In genomic region chr2:90573640-90574526, GRCm38 (mm10) we compare ENCODE assay signal across 7 mouse cellular contexts. TPM values are rescaled to one million over a fixed set of nuclear protein-coding genes. Genes with fewer than 3 reads are reported as not detected.
DNase-seq lines count a peak whose midpoint lies in the region; ATAC-seq lines count a peak whose summit lies in the region.

No protein-coding gene starts in this region.

- ATAC-seq in midbrain, embryonic 11.5 days (ENCODE audit: low FRiP score), result no peak
- no peak for ATAC-seq in midbrain, embryonic 13.5 days
- no peak for ATAC-seq in embryonic facial prominence, embryonic 11.5 days (replicated peaks; ENCODE audit: insufficient number of reproducible peaks, low FRiP score, low TSS enrichment, low read depth)
- ATAC-seq in hindbrain, embryonic 15.5 days (ENCODE audit: low FRiP score, low read depth), result no peak
- no peak for ATAC-seq in erythroid progenitor cell, adult 5-6 weeks (replicated peaks; ENCODE audit: low FRiP score, poor library complexity, severe bottlenecking)

- no peaks in the 10 kb centered on the region for H3K36me3 ChIP-seq in midbrain, embryonic 11.5 days (ENCODE audit: control insufficient read depth, insufficient read depth, low read length)
- H3K36me3 ChIP-seq in midbrain, embryonic 13.5 days, result no peaks in the 10 kb centered on the region
- H3K36me3 ChIP-seq in embryonic facial prominence, embryonic 11.5 days (replicated peaks; ENCODE audit: control insufficient read depth, insufficient read depth, low read depth, low read length), result no peaks in the 10 kb centered on the region
- no peaks in the 10 kb centered on the region for H3K36me3 ChIP-seq in hindbrain, embryonic 15.5 days
- peaks cover 44% of the 10 kb centered on the region for H3K36me3 ChIP-seq in megakaryocyte, embryonic 14.5 days (replicated peaks; ENCODE audit: low read length)

- no peaks in the 10 kb centered on the region for H3K9me3 ChIP-seq in midbrain, embryonic 11.5 days (ENCODE audit: control insufficient read depth, low read length)
- no peaks in the 10 kb centered on the region for H3K9me3 ChIP-seq in midbrain, embryonic 13.5 days
- H3K9me3 ChIP-seq in embryonic facial prominence, embryonic 11.5 days (replicated peaks; ENCODE audit: control insufficient read depth, low read length), result no peaks in the 10 kb centered on the region
- H3K9me3 ChIP-seq in hindbrain, embryonic 15.5 days, result no peaks in the 10 kb centered on the region
- H3K9me3 ChIP-seq in megakaryocyte, embryonic 14.5 days, result no peaks in the 10 kb centered on the region

- H3K4me3 ChIP-seq in midbrain, embryonic 11.5 days (ENCODE audit: low read depth, low read length), result no peak overlapping the region
- H3K4me3 ChIP-seq in midbrain, embryonic 13.5 days (replicated peaks), result no peak overlapping the region
- no peak overlapping the region for H3K4me3 ChIP-seq in embryonic facial prominence, embryonic 11.5 days (ENCODE audit: low read depth, low read length)
- H3K4me3 ChIP-seq in hindbrain, embryonic 15.5 days, result no peak overlapping the region
- H3K4me3 ChIP-seq in megakaryocyte, embryonic 14.5 days (replicated peaks), result peak overlapping the region; percentile 91

- H3K4me2 ChIP-seq in midbrain, embryonic 11.5 days, result no peak overlapping the region
- H3K4me2 ChIP-seq in midbrain, embryonic 13.5 days (replicated peaks), result no peak overlapping the region
- peak overlapping the region; percentile 19; the same call in 1 of the 2 replicates for H3K4me2 ChIP-seq in embryonic facial prominence, embryonic 11.5 days (ENCODE audit: low read depth, low read length)
- peak overlapping the region; percentile 38 for H3K4me2 ChIP-seq in hindbrain, embryonic 15.5 days

- H3K4me1 ChIP-seq in midbrain, embryonic 11.5 days (ENCODE audit: control insufficient read depth, insufficient read depth, low read length), result no peaks in the 10 kb centered on the region
- H3K4me1 ChIP-seq in midbrain, embryonic 13.5 days (replicated peaks), result peaks cover 11% of the 10 kb centered on the region
- no peaks in the 10 kb centered on the region for H3K4me1 ChIP-seq in embryonic facial prominence, embryonic 11.5 days (ENCODE audit: control insufficient read depth, insufficient read depth, low read length)
- H3K4me1 ChIP-seq in hindbrain, embryonic 15.5 days (replicated peaks), result peaks cover 22% of the 10 kb centered on the region
- peaks cover 83% of the 10 kb centered on the region for H3K4me1 ChIP-seq in megakaryocyte, embryonic 14.5 days

- WGBS in midbrain, embryonic 11.5 days, result 82% methylated on average over 17 of the region's 17 CpGs
- 82% methylated on average over 17 of the region's 17 CpGs for WGBS in midbrain, embryonic 13.5 days
- 51% methylated on average over 17 of the region's 17 CpGs for WGBS in embryonic facial prominence, embryonic 11.5 days
- 63% methylated on average over 17 of the region's 17 CpGs for WGBS in hindbrain, embryonic 15.5 days

- no peak overlapping the region for H3K9ac ChIP-seq in midbrain, embryonic 11.5 days (ENCODE audit: low read length)
- H3K9ac ChIP-seq in midbrain, embryonic 13.5 days (replicated peaks), result no peak overlapping the region
- no peak overlapping the region for H3K9ac ChIP-seq in embryonic facial prominence, embryonic 11.5 days (replicated peaks; ENCODE audit: low read length)
- no peak overlapping the region for H3K9ac ChIP-seq in hindbrain, embryonic 15.5 days

- H3K27ac ChIP-seq in midbrain, embryonic 11.5 days (ENCODE audit: low read depth, low read length), result no peak overlapping the region
- H3K27ac ChIP-seq in midbrain, embryonic 13.5 days, result no peak overlapping the region
- H3K27ac ChIP-seq in embryonic facial prominence, embryonic 11.5 days (replicated peaks; ENCODE audit: low read depth, low read length), result no peak overlapping the region
- H3K27ac ChIP-seq in hindbrain, embryonic 15.5 days (replicated peaks), result no peak overlapping the region

- no peaks in the 10 kb centered on the region for H3K27me3 ChIP-seq in midbrain, embryonic 11.5 days (ENCODE audit: control insufficient read depth, insufficient read depth, low read length)
- H3K27me3 ChIP-seq in midbrain, embryonic 13.5 days, result peaks cover 3% of the 10 kb centered on the region; the same call in 1 of the 2 replicates
- H3K27me3 ChIP-seq in embryonic facial prominence, embryonic 11.5 days (ENCODE audit: control insufficient read depth, insufficient read depth, low read length), result no peaks in the 10 kb centered on the region
- no peaks in the 10 kb centered on the region for H3K27me3 ChIP-seq in hindbrain, embryonic 15.5 days
- H3K27me3 ChIP-seq in megakaryocyte, embryonic 14.5 days (replicated peaks), result no peaks in the 10 kb centered on the region

- DNase-seq in midbrain, embryonic 11.5 days (ENCODE audit: low spot score, missing footprints), result peak; percentile 78
- DNase-seq in embryonic facial prominence, embryonic 11.5 days (ENCODE audit: low spot score), result peak; percentile 6
- DNase-seq in retina, postnatal 1 day, result no peak

RNA-seq across cellular contexts. Expression of gene Ptprj, which starts 6.6 kb away (rescaled TPM):
- 2.9 and 3.1 TPM in 2 replicates for polyA plus RNA-seq in midbrain, embryonic 11.5 days (2014; fragmentation: Nextera tagmentation; extraction: Ambion mirVana)
- polyA plus RNA-seq in midbrain, embryonic 13.5 days (2015; fragmentation: Nextera tagmentation; extraction: Ambion mirVana), result 3.0 and 3.1 TPM in 2 replicates
- polyA plus RNA-seq in embryonic facial prominence, embryonic 11.5 days (2014; fragmentation: Nextera tagmentation; extraction: Ambion mirVana), result 3.0 and 3.5 TPM in 2 replicates
- polyA plus RNA-seq in hindbrain, embryonic 15.5 days (2015; fragmentation: Nextera tagmentation; extraction: Ambion mirVana), result 5.7 and 6.8 TPM in 2 replicates
- 2.2 and 8.7 TPM in 2 replicates for polyA plus RNA-seq in megakaryocyte, embryonic 14.5 days (2012; ENCODE audit: insufficient read depth, low replicate concordance)
- total RNA-seq in erythroid progenitor cell, adult 5-6 weeks (2015; ENCODE audit: low replicate concordance), result 22.0 and 26.4 TPM in 2 replicates
- 14.8 and 19.1 TPM in 2 replicates for total RNA-seq in erythroid progenitor cell, adult 5-6 weeks (2017; ENCODE audit: low replicate concordance)

Comparison
In these comparisons a context has a peak if more than half of its experiments do, and no peak if none do; other contexts are left out.
1. H3K4me2 ChIP-seq: peak in embryonic facial prominence, embryonic 11.5 days (single experiment) and hindbrain, embryonic 15.5 days (single experiment); none in midbrain, embryonic 11.5 days (single experiment) and midbrain, embryonic 13.5 days (single experiment).